Mouse (Mus musculus): Measurements from ENCODE around the gene Dctn3.

Gene Dctn3

DNA sequence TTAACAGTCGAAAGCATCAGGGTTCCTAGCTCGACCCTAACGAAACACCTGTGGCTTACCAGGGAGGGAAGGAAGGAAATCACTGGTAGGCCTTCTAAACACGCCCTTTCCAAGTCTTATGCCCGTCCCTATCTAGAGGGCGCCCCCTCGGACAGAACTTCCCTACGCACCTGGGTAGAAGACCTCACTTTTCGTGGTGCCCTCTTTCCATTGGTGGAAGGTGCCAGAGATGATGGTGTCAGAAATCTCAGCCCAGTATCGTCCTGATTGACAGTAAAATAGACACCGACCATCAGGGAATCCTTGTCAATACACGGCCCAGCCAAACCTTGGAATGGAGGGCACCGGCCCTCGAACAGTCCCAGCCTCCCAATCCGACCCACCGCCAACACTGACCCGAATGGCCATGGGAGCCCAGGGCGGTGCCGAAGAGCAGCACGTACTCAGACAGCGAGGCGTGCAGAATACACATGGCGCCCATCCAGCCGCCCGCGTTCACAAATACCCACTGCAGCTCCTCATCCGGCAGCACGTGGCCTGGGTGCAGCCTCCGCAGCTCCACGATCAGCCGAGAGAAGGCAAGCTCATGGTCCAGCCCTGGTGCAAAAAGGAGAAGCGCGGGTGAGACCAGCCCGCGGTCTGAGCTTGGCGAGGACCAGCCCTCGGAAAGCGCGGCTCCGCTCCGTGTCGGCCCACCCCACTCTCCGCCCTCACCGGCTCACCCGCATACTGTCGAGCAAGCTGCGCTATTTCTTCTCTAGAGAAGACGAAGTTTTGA lies 17.6 kb upstream of the Dctn3 start:
- in situ Hi-C loops (cut with MboI; ENCODE audit: unreplicated experiment in 2 of 2): loop anchor here in 1 of 2 experiments (25.0 kb wide), 1 partner anchor 1028 kb away; the partner anchor contains the start of genes Aptx and Dnaja1

DNA sequence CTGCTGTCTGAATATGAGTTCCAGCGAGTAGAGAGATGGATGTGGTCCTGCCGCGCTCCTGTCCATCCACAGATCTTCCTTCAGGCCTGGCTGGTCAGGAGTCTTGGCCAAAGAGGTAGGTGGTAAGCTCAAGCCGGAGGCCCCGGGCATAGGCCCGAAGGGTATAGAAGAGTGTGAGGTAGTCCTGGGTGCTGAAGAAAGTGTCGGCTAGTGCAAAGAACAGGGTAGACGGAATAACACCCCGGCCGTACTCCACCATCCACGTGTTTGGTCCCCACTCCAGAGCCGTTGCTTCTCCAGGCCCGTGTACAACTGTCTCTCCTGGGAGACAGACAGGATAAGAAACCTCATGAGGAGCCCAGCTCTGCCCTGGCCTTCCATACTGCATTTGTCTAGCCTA lies 16.3 kb upstream of the Dctn3 start:
- in situ Hi-C loops (cut with MboI; ENCODE audit: unreplicated experiment in 2 of 2): loop anchor here in 1 of 2 experiments (25.0 kb wide), 1 partner anchor 1027 kb away; the partner anchor contains the start of genes Aptx and Dnaja1

DNA sequence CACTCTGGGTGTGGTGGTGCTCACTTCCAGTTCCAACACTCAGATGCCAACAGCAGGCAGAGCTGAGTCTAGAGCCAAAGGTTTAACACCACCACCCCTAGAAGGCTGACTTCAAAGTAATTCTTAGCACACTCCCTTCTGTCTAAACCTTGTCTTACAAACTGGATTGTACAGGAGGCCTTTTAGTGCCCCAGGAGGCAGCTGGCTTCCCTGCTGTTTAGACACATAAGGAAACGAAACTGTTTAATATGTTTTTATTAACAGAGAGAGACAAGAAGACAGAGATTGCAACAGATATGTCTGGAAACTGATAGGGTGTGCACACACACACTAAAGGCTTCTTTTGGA lies 15.3 kb upstream of the Dctn3 start:
- in situ Hi-C loops (cut with MboI; ENCODE audit: unreplicated experiment in 2 of 2): loop anchor here in 1 of 2 experiments (25.0 kb wide), 1 partner anchor 1026 kb away; the partner anchor contains the start of genes Aptx and Dnaja1

GRCm38 (mm10) chr4:41737602-41738255 lies 14.8 kb upstream of the Dctn3 start:
- in situ Hi-C loops (cut with MboI; ENCODE audit: unreplicated experiment in 2 of 2): loop anchor here in 1 of 2 experiments (25.0 kb wide), 1 partner anchor 1025 kb away; the partner anchor contains the start of genes Aptx and Dnaja1

DNA sequence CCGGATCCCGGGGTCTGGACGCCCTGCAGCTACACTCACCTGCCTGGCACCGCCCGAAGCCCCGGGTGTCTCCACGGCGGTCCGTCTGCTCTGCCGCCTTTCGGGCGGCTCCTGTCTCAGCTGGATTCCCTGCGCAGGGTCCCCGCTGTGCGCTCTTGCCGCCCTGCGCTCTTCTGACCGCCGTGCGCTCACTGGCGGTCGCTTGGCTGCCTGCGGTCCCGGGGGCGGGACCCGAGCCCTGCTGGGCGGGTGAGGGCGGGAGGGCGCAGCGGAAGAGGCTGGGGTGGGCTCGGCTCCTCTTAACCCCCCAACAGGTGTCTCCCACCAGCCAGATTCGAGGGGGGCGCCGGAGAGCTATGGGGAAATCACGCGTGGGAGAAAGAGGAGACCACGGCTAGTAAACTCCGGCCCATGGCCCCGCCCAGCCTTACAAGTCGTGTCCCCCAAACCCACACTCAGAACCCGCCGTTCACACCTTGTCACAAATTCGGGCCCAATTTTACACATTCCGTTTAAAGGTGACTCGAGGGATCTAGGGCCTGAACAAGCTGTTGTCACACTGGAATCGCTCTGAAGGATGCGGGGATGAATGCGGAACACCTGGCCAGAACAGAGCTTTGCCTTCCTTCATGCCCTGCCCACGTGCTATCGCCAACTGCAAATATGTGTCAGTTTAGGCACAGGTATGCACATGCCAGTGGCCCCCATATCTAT lies 8.2 kb upstream of the Dctn3 start, which contains the start of gene Arid3c:
Gene Arid3c, minus strand, starts transcription at position 91 of the 714 bp plus-strand sequence.
- in situ Hi-C loops (cut with MboI; ENCODE audit: unreplicated experiment in 2 of 2): loop anchor here in 1 of 2 experiments (25.0 kb wide), 1 partner anchor 1019 kb away; the partner anchor contains the start of genes Aptx and Dnaja1

- in situ Hi-C loops (cut with MboI; ENCODE audit: unreplicated experiment in 2 of 2): loop anchor here in 1 of 2 experiments (25.0 kb wide), 1 partner anchor 1015 kb away; the partner anchor contains the start of genes Aptx and Dnaja1
Observed at GRCm38 (mm10) chr4:41726826-41727621, 4.1 kb upstream of the Dctn3 start.

- in situ Hi-C loops (cut with MboI; ENCODE audit: unreplicated experiment in 2 of 2): loop anchor here in 1 of 2 experiments (25.0 kb wide), 1 partner anchor 1005 kb away; the partner anchor contains the start of genes Aptx and Dnaja1
Observed at GRCm38 (mm10) chr4:41716834-41717233, 6.1 kb downstream of the Dctn3 start.

DNA sequence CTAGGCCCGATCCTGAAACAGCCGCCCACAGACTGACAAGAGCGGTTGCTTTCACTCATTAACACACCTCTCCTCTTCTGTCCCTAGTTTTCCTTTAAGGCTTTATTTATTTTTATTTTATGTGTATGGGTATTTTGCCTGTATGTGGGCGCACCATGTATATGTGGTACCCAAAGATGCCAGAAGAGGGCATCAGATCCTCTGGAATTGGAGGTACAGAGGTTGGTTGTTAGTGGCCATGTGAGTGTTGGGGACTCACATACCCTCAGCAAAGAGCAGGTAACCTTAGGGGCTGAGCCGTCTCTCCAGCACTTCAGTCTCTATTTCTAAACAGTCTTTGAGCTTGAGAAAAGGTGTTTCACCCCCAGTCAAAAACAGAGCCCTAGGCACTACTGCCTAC lies 7.4 kb downstream of the Dctn3 start:
- in situ Hi-C loops (cut with MboI; ENCODE audit: unreplicated experiment in 2 of 2): loop anchor here in 1 of 2 experiments (25.0 kb wide), 1 partner anchor 1003 kb away; the partner anchor contains the start of genes Aptx and Dnaja1

DNA sequence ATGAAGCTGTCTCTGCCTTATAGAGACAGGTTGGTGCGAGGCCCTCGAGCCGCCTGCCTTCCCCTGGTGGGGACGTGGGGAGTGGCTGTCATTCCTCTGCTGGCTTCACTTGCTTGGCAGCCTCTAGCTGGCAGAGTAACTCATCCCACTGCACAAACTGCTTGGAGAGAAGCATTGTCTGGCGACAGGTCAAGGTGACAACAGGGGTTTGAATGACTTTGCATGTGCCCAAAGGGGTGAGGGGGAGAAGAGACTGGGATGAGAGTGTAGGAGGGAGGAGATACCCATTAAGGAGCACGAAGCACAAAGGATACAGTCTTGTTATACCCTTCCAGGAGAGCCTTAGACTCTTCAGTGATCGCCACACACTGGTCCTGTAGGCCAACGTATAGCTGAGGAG lies 7.9 kb downstream of the Dctn3 start:
- in situ Hi-C loops (cut with MboI; ENCODE audit: unreplicated experiment in 2 of 2): loop anchor here in 1 of 2 experiments (25.0 kb wide), 1 partner anchor 1003 kb away; the partner anchor contains the start of genes Aptx and Dnaja1

GRCm38 (mm10) chr4:41714276-41714675 lies 8.7 kb downstream of the Dctn3 start:
- in situ Hi-C loops (cut with MboI; ENCODE audit: unreplicated experiment in 2 of 2): loop anchor here (5.0 to 25.0 kb wide), 2 partner anchors 247 to 1002 kb away; partner anchors contain the start of genes Nudt2 (in 2 of the 2), Aptx (in 1 of the 2) and Dnaja1 (in 1 of the 2)

GRCm38 (mm10) chr4:41713197-41714067 lies 9.5 kb downstream of the Dctn3 start, which contains the start of gene Rpp25l:
Rpp25l (minus strand) TSS chr4:41713534.
- in situ Hi-C loops (cut with MboI; ENCODE audit: unreplicated experiment in 2 of 2): loop anchor here (5.0 to 25.0 kb wide), 2 partner anchors 246 to 1001 kb away; partner anchors contain the start of genes Nudt2 (in 2 of the 2), Aptx (in 1 of the 2) and Dnaja1 (in 1 of the 2)

DNA sequence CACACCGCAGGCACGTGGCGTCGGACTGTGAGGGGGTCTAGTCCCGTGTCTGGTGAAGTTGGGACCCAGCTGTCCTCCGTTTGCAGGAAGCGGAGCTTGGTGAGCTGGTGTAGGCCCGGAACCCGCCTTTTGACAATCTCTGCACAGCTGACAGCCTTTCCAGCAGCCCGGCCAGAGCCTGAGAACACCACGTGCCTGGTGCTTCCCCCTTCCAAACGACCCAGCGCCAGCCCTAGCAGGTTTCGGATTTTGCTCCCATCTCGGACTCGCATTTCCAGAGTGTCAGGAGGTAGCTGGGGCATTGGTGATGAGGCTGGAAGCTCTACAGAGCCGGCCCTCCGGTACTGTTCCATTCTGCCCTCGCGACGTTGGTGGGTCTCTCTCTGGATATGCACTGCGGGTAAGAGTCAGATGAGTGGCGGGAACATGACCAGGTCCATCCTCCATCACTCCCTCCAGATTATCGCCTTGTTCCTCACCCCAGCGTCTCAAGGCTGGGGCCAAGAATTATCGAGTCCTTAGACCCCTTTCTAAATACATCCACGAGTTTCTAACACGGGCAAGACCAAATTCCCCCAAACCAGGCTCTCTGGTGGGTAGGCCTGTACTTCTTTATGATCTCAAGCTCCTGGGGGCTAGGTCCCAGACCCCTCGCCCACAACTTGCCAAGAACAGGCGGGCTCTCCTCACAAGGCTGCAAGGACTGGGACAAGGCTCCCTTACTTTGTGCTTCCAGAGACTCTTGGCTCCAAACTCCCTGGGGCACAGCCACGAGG lies 10.4 kb downstream of the Dctn3 start:
- in situ Hi-C loops (cut with MboI; ENCODE audit: unreplicated experiment in 2 of 2): loop anchor here (5.0 to 25.0 kb wide), 2 partner anchors 245 to 1000 kb away; partner anchors contain the start of genes Nudt2 (in 2 of the 2), Aptx (in 1 of the 2) and Dnaja1 (in 1 of the 2)

- in situ Hi-C loops (cut with MboI; ENCODE audit: unreplicated experiment in 2 of 2): loop anchor here (5.0 to 25.0 kb wide), 2 partner anchors 245 to 1000 kb away; partner anchors contain the start of genes Nudt2 (in 2 of the 2), Aptx (in 1 of the 2) and Dnaja1 (in 1 of the 2)
Observed at GRCm38 (mm10) chr4:41711705-41712375, 11.1 kb downstream of the Dctn3 start.

DNA sequence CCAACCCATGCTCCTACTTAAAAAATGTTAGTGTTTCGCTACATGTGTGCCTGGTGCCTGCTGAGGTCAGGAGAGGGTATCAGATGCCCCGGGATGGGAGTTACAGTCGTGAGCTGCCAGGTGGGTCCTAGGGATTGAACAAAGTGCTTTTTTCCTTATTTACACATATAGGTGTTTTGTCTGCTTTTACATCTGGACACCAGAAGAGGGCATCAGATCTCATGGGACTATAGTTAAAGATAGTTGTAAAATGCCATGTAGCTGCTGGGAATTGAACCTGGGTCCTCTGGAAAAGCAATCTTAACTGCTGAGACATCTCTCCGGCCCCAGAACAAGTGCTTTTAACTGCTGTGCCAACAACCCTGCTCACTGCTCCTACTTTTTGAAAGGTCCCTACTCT lies 12.7 kb downstream of the Dctn3 start:
- in situ Hi-C loops (cut with MboI; ENCODE audit: unreplicated experiment in 2 of 2): loop anchor here (5.0 to 25.0 kb wide), 2 partner anchors 243 to 998 kb away; partner anchors contain the start of genes Nudt2 (in 2 of the 2), Aptx (in 1 of the 2) and Dnaja1 (in 1 of the 2)

GRCm38 (mm10) chr4:41708192-41708745 lies 14.7 kb downstream of the Dctn3 start:
- in situ Hi-C loops (cut with MboI; ENCODE audit: unreplicated experiment in 2 of 2): loop anchor here (5.0 to 25.0 kb wide), 4 partner anchors 141 to 996 kb away; partner anchors contain the start of genes Aptx (in 1 of the 2), Dnaic1 (in 1 of the 2), Dnaja1 (in 1 of the 2) and Fam219a (in 1 of the 2)
